Mouse (Mus musculus) bone marrow, adult 2 months (tissue): ENCODE data around the gene Gpat3.

ENCODE experiments used
- CTCF ChIP-seq: fragments of 200-500 bp; IDR thresholded peaks from 2 replicates; pipeline ENCODE4 v1.5.1; 2011; ENCODE audit warnings: low read length, control low read depth; ENCODE audit not compliant: control insufficient read depth, insufficient read depth
- POLR2A ChIP-seq: fragments of 200-500 bp; IDR thresholded peaks from 2 replicates; pipeline ENCODE4 v1.6.1; 2011; ENCODE audit warnings: low read depth, mild to moderate bottlenecking, control low read depth, low read length, borderline replicate concordance; ENCODE audit not compliant: control insufficient read depth

GRCm38 (mm10) chr5:100871987-100872386 lies 26.5 kb downstream of the Gpat3 start:
- no peak for TF ChIP-seq POLR2A
- TF ChIP-seq CTCF = peak; percentile 62
